Mouse (Mus musculus): ENCODE measurements around the gene Ptpn4. TPM values are rescaled to one million over a fixed set of nuclear protein-coding genes. Genes with fewer than 3 reads are reported as not detected.
A peak's percentile ranks its signal among the peaks of the same experiment; 100 is the strongest.

Ptpn4 gene
- 12.1 and 19.4 TPM in 2 replicates for polyA plus RNA-seq (2014; fragmentation: Nextera tagmentation; extraction: Ambion mirVana)

DNA sequence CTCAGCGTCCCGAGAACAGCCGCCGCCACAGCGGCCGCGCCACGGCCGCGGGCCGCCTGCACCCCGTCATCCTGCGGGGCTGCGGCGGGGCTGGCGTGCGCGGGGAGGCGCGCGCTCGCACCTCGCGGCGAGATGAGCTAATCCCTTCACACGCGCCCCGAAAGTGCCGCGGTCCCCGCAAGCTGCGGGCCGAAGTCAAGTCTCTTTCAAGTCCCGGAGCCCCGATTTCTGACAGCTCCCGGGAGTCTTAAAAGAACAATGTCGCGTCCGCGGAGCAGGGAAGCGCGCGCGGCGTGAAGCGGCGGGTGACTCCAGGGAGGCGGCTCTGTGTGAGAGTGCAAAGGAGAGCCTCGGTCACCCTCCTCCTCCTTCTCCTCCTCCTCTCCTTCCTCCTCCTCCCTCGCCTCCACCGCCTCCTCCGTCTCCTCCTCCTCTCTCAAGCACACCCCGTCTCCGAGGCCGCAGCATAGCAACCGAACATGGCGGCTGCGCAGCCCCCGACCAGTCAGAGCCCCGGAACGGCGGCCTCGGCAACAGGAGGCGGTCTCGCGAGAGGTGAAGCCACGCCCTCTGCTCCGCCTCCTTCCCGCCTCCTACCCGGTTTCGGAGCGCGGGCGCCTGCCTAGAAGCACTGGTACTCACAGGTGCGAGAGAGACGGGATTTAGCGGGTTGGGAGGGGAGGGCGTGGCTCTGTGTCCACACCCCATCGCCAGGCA, at the start of gene Ptpn4:
TSS of gene Ptpn4 (minus strand) at position 579 of the 717 bp plus-strand sequence.
- Histone ChIP-seq H3K4me1 (replicated peaks; ENCODE audit: control insufficient read depth, insufficient read depth, low read length) (no peaks in the 10 kb centered on the region), H3K36me3 (ENCODE audit: control insufficient read depth, insufficient read depth, low read length) (no peaks in the 10 kb centered on the region), H3K9ac (ENCODE audit: low read length) (peak within 1 kb of the TSS; percentile 79), H3K27ac (ENCODE audit: low read depth, low read length) (peak within 1 kb of the TSS; percentile 80), H3K4me3 (ENCODE audit: low read depth, low read length) (peak within 1 kb of the TSS; percentile 59), H3K9me3 (ENCODE audit: control insufficient read depth, low read length) (no peaks in the 10 kb centered on the region), H3K27me3 (ENCODE audit: control insufficient read depth, insufficient read depth, low read length) (no peaks in the 10 kb centered on the region), H3K4me2 (ENCODE audit: low read depth, low read length, severe bottlenecking) (peak within 1 kb of the TSS; percentile 55)
- DNase-seq (ENCODE audit: low spot score): peak; percentile 100
- WGBS: under 1% methylated on average over 75 of the region's 79 CpGs
- peak; percentile 99 for ATAC-seq (replicated peaks; ENCODE audit: low FRiP score)

DNA sequence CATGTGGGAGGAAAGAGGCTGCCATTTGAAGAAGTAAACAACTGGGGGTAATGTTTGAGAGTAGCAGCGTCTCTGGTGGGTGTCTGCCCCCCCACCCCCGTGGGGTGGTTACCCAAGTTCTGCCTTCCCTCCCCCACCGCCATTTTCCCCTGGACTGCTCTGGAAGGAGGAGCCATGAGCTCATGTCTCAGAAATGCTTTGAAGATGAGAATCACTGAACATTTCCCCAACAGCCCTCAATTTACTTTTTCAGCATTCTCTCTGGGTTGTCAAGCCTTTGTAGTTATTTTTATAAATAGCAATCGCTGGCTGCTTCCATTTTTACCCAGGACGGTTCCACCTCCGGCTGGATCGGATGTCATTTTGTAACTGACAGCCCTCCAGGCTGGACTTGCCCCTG, 48.9 kb upstream of the Ptpn4 start:
- no peak for ATAC-seq (replicated peaks; ENCODE audit: low FRiP score)
- Histone ChIP-seq H3K4me2 (ENCODE audit: low read depth, low read length, severe bottlenecking) (no peak overlapping the region), H3K27me3 (ENCODE audit: control insufficient read depth, insufficient read depth, low read length) (no peaks in the 10 kb centered on the region), H3K4me3 (ENCODE audit: low read depth, low read length) (no peak overlapping the region), H3K36me3 (ENCODE audit: control insufficient read depth, insufficient read depth, low read length) (no peaks in the 10 kb centered on the region), H3K27ac (ENCODE audit: low read depth, low read length) (no peak overlapping the region), H3K9me3 (ENCODE audit: control insufficient read depth, low read length) (no peaks in the 10 kb centered on the region), H3K4me1 (replicated peaks; ENCODE audit: control insufficient read depth, insufficient read depth, low read length) (no peaks in the 10 kb centered on the region), H3K9ac (ENCODE audit: low read length) (no peak overlapping the region)
- 69% methylated on average over 7 of the region's 7 CpGs for WGBS
- no peak for DNase-seq (ENCODE audit: low spot score)

DNA sequence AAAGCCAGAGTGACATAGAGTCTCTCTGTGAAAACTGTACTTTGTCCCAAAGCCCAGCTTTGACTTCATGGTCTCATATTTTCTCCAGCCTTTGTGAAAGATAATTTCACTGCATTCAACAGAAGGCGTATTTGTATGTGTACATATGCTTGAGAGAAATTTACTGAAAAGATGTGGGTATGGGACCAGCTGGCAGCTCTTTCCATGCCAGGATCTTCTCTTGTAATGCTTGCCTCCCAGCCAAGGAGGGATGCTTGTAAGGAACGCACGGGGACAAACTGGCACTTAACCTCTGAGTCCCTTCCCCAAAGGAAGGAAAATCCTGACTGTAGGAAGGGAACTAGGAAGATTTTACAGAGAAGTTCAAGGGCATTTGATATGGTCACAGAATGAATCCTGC, 46.9 kb upstream of the Ptpn4 start:
- 89% methylated on average over 3 of the region's 3 CpGs for WGBS
- no peak for DNase-seq (ENCODE audit: low spot score)
- H3K4me2 ChIP-seq (ENCODE audit: low read depth, low read length, severe bottlenecking): no peak overlapping the region
- H3K36me3 ChIP-seq (ENCODE audit: control insufficient read depth, insufficient read depth, low read length): no peaks in the 10 kb centered on the region
- no peaks in the 10 kb centered on the region for H3K9me3 ChIP-seq (ENCODE audit: control insufficient read depth, low read length)
- no peak overlapping the region for H3K4me3 ChIP-seq (ENCODE audit: low read depth, low read length)
- no peak overlapping the region for H3K27ac ChIP-seq (ENCODE audit: low read depth, low read length)
- no peaks in the 10 kb centered on the region for H3K27me3 ChIP-seq (ENCODE audit: control insufficient read depth, insufficient read depth, low read length)
- H3K4me1 ChIP-seq (replicated peaks; ENCODE audit: control insufficient read depth, insufficient read depth, low read length): no peaks in the 10 kb centered on the region
- H3K9ac ChIP-seq (ENCODE audit: low read length): no peak overlapping the region
- no peak for ATAC-seq (replicated peaks; ENCODE audit: low FRiP score)

DNA sequence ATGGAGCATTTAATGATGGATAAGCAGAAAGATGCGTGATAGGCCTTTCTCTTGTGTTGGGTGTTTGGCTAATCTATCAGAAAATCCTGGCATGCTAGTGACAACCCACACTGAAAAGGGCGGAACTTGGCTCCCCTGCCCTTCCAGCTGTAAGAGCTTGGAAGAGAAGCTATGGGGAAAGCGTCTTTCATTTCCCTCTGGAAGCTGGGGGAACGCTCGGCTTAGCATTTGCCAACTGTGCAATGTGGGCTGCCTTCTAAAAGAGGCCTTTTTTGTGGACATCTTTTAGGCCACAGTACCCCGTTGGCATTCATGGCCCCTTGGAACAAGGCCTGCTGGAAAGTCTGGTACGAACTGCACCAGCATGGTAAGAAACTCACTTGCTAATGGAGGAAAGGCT, 41.5 kb upstream of the Ptpn4 start:
- ATAC-seq (replicated peaks; ENCODE audit: low FRiP score): no peak
- Histone ChIP-seq H3K4me1 (replicated peaks; ENCODE audit: control insufficient read depth, insufficient read depth, low read length) (no peaks in the 10 kb centered on the region), H3K4me3 (ENCODE audit: low read depth, low read length) (no peak overlapping the region), H3K4me2 (ENCODE audit: low read depth, low read length, severe bottlenecking) (no peak overlapping the region), H3K9ac (ENCODE audit: low read length) (no peak overlapping the region), H3K36me3 (ENCODE audit: control insufficient read depth, insufficient read depth, low read length) (no peaks in the 10 kb centered on the region), H3K9me3 (ENCODE audit: control insufficient read depth, low read length) (no peaks in the 10 kb centered on the region), H3K27ac (ENCODE audit: low read depth, low read length) (no peak overlapping the region), H3K27me3 (ENCODE audit: control insufficient read depth, insufficient read depth, low read length) (no peaks in the 10 kb centered on the region)
- DNase-seq (ENCODE audit: low spot score): no peak
- 85% methylated on average over 7 of the region's 7 CpGs for WGBS

DNA sequence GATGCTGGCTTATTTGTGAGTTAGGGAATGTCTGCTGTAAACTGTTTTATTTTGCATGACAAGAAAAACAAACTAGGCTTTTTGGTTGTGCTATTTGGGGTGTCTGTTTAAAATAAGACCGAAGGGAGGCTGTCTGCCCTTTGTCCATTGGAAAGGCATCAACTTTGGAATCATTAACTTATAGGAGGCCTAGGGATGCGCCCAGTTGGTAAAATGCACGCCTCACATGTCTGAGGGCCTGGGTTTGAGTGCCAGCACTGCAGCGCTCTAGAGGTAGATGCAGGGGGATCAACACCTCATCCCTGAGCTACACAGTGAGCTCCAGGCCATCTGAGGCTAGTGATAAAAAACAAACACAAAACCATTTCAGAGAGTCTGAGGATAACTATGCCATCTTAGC, 40.1 kb upstream of the Ptpn4 start:
- Histone ChIP-seq H3K27ac (ENCODE audit: low read depth, low read length) (no peak overlapping the region), H3K4me3 (ENCODE audit: low read depth, low read length) (no peak overlapping the region), H3K9me3 (ENCODE audit: control insufficient read depth, low read length) (no peaks in the 10 kb centered on the region), H3K27me3 (ENCODE audit: control insufficient read depth, insufficient read depth, low read length) (no peaks in the 10 kb centered on the region), H3K9ac (ENCODE audit: low read length) (no peak overlapping the region), H3K4me2 (ENCODE audit: low read depth, low read length, severe bottlenecking) (no peak overlapping the region), H3K36me3 (ENCODE audit: control insufficient read depth, insufficient read depth, low read length) (no peaks in the 10 kb centered on the region), H3K4me1 (replicated peaks; ENCODE audit: control insufficient read depth, insufficient read depth, low read length) (no peaks in the 10 kb centered on the region)
- DNase-seq (ENCODE audit: low spot score) (no peak), ATAC-seq (replicated peaks; ENCODE audit: low FRiP score) (no peak)
- 87% methylated on average over 4 of the region's 4 CpGs for WGBS

DNA sequence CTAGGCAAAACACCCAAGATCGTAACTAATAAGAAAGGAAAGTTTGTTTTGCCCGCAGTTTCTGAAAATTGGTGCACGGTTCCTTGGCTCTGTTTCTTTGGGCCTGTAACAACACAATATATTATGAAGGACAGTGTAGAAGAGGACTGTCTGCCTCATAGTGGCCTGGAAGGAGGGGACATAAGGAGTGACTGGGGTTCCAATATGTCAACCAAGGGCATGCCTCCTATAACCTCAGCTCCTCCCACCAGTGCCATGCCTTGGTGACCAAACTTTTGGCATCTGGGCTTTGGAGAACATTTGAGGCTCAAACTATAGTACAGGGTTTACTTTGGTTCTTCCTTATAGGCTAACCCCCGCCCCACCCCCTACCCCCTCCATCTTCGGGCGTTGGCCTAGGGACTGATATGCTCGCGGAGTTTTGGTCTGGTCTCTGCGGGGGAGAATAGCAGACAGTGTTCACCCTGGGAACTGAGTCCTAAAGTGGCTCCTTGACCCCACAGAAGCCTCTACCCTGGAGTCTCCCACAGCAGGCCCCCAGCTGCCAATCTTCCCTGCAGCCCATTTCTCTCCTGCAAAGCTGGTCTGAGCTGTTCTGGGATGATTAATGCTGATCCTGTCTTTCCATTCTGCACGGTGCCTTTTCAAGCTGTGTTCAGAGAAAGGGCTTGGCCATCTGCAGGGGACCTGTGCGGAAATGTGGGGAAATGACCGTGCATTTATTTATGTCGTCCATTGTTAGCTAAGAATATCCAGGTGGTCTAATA, 31.2 kb upstream of the Ptpn4 start:
- Histone ChIP-seq H3K36me3 (ENCODE audit: control insufficient read depth, insufficient read depth, low read length) (no peaks in the 10 kb centered on the region), H3K9ac (ENCODE audit: low read length) (no peak overlapping the region), H3K4me3 (ENCODE audit: low read depth, low read length) (no peak overlapping the region), H3K27me3 (ENCODE audit: control insufficient read depth, insufficient read depth, low read length) (no peaks in the 10 kb centered on the region), H3K4me2 (ENCODE audit: low read depth, low read length, severe bottlenecking) (no peak overlapping the region), H3K4me1 (replicated peaks; ENCODE audit: control insufficient read depth, insufficient read depth, low read length) (no peaks in the 10 kb centered on the region), H3K9me3 (ENCODE audit: control insufficient read depth, low read length) (no peaks in the 10 kb centered on the region), H3K27ac (ENCODE audit: low read depth, low read length) (no peak overlapping the region)
- 52% methylated on average over 13 of the region's 13 CpGs for WGBS
- DNase-seq (ENCODE audit: low spot score) (no peak), ATAC-seq (replicated peaks; ENCODE audit: low FRiP score) (peak; percentile 46; the same call in 1 of the 2 replicates)

DNA sequence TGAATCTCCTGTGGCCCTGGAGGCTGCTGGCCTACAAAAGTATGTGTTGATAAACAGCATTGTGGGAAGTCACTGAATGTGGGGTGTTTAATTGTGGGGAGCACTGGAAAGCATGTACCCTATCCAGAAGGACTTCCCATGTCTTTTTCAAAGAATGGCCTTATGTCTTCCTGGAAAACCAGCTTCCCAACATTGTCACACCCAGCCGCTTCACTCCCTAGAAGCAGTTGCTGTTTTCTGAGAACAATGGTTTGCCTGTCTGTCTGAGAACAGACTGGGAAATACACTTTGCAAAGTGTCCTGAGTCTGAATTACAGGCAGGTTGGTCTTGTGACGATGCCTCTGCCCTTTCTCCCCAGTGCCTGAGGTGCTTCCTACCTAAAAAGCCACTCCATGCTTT, 29.9 kb upstream of the Ptpn4 start:
- no peak for ATAC-seq (replicated peaks; ENCODE audit: low FRiP score)
- 66% methylated on average over 2 of the region's 2 CpGs for WGBS
- H3K9ac ChIP-seq (ENCODE audit: low read length): no peak overlapping the region
- H3K27me3 ChIP-seq (ENCODE audit: control insufficient read depth, insufficient read depth, low read length): no peaks in the 10 kb centered on the region
- H3K4me1 ChIP-seq (replicated peaks; ENCODE audit: control insufficient read depth, insufficient read depth, low read length): no peaks in the 10 kb centered on the region
- no peak overlapping the region for H3K4me3 ChIP-seq (ENCODE audit: low read depth, low read length)
- H3K4me2 ChIP-seq (ENCODE audit: low read depth, low read length, severe bottlenecking): no peak overlapping the region
- DNase-seq (ENCODE audit: low spot score): no peak
- no peak overlapping the region for H3K27ac ChIP-seq (ENCODE audit: low read depth, low read length)
- H3K9me3 ChIP-seq (ENCODE audit: control insufficient read depth, low read length): no peaks in the 10 kb centered on the region
- H3K36me3 ChIP-seq (ENCODE audit: control insufficient read depth, insufficient read depth, low read length): no peaks in the 10 kb centered on the region

DNA sequence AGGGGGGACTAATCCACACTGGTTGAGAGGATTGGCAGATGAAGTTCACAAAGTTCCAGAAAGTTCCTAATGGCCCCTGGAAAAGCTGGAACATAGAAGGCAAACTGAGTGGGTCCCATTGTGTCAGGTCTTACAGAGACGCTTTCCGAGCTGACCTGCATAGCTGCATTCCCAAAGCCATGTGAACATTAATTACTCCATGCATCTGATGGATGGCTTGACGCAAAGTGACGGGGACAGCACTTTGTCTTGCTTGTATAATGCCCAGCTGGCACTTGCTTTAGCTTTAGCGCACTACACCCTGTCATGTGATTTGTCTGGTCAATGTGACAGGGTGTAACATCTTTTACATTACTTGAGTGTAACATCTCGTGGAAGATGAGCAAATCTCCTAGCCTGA, 27.9 kb upstream of the Ptpn4 start:
- Histone ChIP-seq H3K27me3 (ENCODE audit: control insufficient read depth, insufficient read depth, low read length) (no peaks in the 10 kb centered on the region), H3K27ac (ENCODE audit: low read depth, low read length) (no peak overlapping the region), H3K4me3 (ENCODE audit: low read depth, low read length) (no peak overlapping the region), H3K4me1 (replicated peaks; ENCODE audit: control insufficient read depth, insufficient read depth, low read length) (no peaks in the 10 kb centered on the region), H3K36me3 (ENCODE audit: control insufficient read depth, insufficient read depth, low read length) (no peaks in the 10 kb centered on the region), H3K9me3 (ENCODE audit: control insufficient read depth, low read length) (no peaks in the 10 kb centered on the region), H3K4me2 (ENCODE audit: low read depth, low read length, severe bottlenecking) (no peak overlapping the region), H3K9ac (ENCODE audit: low read length) (no peak overlapping the region)
- no peak for ATAC-seq (replicated peaks; ENCODE audit: low FRiP score)
- DNase-seq (ENCODE audit: low spot score): no peak
- WGBS: 85% methylated on average over 6 of the region's 6 CpGs
